Mouse (Mus musculus) fibroblast of lung, adult 2 months (primary cell): ENCODE measurements around the gene Olfr961.

Source experiments
- DNase-seq: peaks from one replicate; pipeline ENCODE4 v3.0.0-alpha.2; 2011; ENCODE audit warnings: low read depth

Gene Olfr961

GRCm38 (mm10) chr9:39644785-39645184, at the start of gene Olfr961:
Gene Olfr961, plus strand, starts transcription at chr9:39645085.
- no peak for DNase-seq

- no peak for DNase-seq
Observed at GRCm38 (mm10) chr9:39602536-39603332, 42.2 kb upstream of the Olfr961 start.

- DNase-seq, result no peak
Observed at GRCm38 (mm10) chr9:39603333-39603845, 41.5 kb upstream of the Olfr961 start.

GRCm38 (mm10) chr9:39603999-39604453, 40.9 kb upstream of the Olfr961 start, which contains the start of gene AW551984:
Gene AW551984, minus strand, starts transcription at chr9:39604403.
- DNase-seq, result no peak

- DNase-seq, result no peak
Observed at GRCm38 (mm10) chr9:39608497-39608896, 36.4 kb upstream of the Olfr961 start.

- DNase-seq, result no peak
Observed at GRCm38 (mm10) chr9:39610355-39610754, 34.5 kb upstream of the Olfr961 start, which contains the start of gene Olfr148. Gene Olfr148, plus strand, starts transcription at chr9:39610655.

- DNase-seq, result no peak
Observed at GRCm38 (mm10) chr9:39611953-39612352, 32.9 kb upstream of the Olfr961 start.

- DNase-seq, result no peak
Observed at GRCm38 (mm10) chr9:39621073-39621472, 23.8 kb upstream of the Olfr961 start, which contains the start of gene Olfr960. Gene Olfr960, plus strand, starts transcription at chr9:39621373.

GRCm38 (mm10) chr9:39623783-39624182, 21.1 kb upstream of the Olfr961 start:
- no peak for DNase-seq

GRCm38 (mm10) chr9:39624711-39625110, 20.2 kb upstream of the Olfr961 start:
- no peak for DNase-seq

- DNase-seq, result no peak
Observed at GRCm38 (mm10) chr9:39629069-39629468, 15.8 kb upstream of the Olfr961 start.

GRCm38 (mm10) chr9:39633913-39634594, 10.8 kb upstream of the Olfr961 start:
- DNase-seq, result no peak

GRCm38 (mm10) chr9:39647382-39647781, 2.5 kb downstream of the Olfr961 start:
- DNase-seq, result no peak

GRCm38 (mm10) chr9:39654756-39655396, 10.0 kb downstream of the Olfr961 start:
- no peak for DNase-seq

GRCm38 (mm10) chr9:39666905-39667304, 22.0 kb downstream of the Olfr961 start, which contains the start of gene Olfr963:
Gene Olfr963, plus strand, starts transcription at chr9:39667205.
- DNase-seq, result no peak

- DNase-seq, result no peak
Observed at GRCm38 (mm10) chr9:39669723-39670122, 24.8 kb downstream of the Olfr961 start.

GRCm38 (mm10) chr9:39674820-39675219, 29.9 kb downstream of the Olfr961 start:
- no peak for DNase-seq

GRCm38 (mm10) chr9:39678557-39678956, 33.7 kb downstream of the Olfr961 start:
- no peak for DNase-seq

- no peak for DNase-seq
Observed at GRCm38 (mm10) chr9:39679280-39679679, 34.4 kb downstream of the Olfr961 start.
